Mouse (Mus musculus) embryonic facial prominence, embryonic 12.5 days (tissue): ENCODE data around the gene 9930021J03Rik. TPM values are rescaled to one million over a fixed set of nuclear protein-coding genes. Genes with fewer than 3 reads are reported as not detected.

Experiments used
- ATAC-seq: fragments of 200-750 bp; cut with Nextera tagmentation; 2 replicates; pipeline ENCODE4 v1.8.0; 2017; ENCODE audit not compliant: insufficient number of reproducible peaks, insufficient read depth, low FRiP score, low TSS enrichment
- H3K27ac ChIP-seq: fragments of 300-500 bp; sonication (generic); 2 replicates; pipeline ENCODE4 v1.5.1; 2016; ENCODE audit warnings: mild to moderate bottlenecking
- H3K27me3 ChIP-seq: fragments of 300-500 bp; sonication (generic); 2 replicates; pipeline ENCODE4 v1.6.1; 2016; ENCODE audit warnings: mild to moderate bottlenecking, moderate library complexity
- H3K36me3 ChIP-seq: fragments of 300-500 bp; sonication (generic); 2 replicates; pipeline ENCODE4 v1.6.1; 2016; ENCODE audit warnings: mild to moderate bottlenecking
- H3K4me1 ChIP-seq: fragments of 300-500 bp; sonication (generic); 2 replicates; pipeline ENCODE4 v1.6.1; 2016
- H3K4me2 ChIP-seq: fragments of 300-500 bp; sonication (generic); replicated peaks from 2 replicates; pipeline ENCODE4 v1.6.1; 2016; ENCODE audit warnings: mild to moderate bottlenecking, moderate library complexity
- H3K4me3 ChIP-seq: fragments of 300-500 bp; sonication (generic); 2 replicates; pipeline ENCODE4 v1.5.1; 2016; ENCODE audit warnings: mild to moderate bottlenecking
- H3K9ac ChIP-seq: fragments of 300-500 bp; sonication (generic); 2 replicates; pipeline ENCODE4 v1.6.1; 2016; ENCODE audit warnings: mild to moderate bottlenecking, moderate library complexity
- H3K9me3 ChIP-seq: fragments of 300-500 bp; sonication (generic); 2 replicates; pipeline ENCODE4 v1.6.1; 2016; ENCODE audit warnings: mild to moderate bottlenecking, moderate library complexity
- whole genome bisulfite sequencing: fragments of 180-500 bp; shearing (Covaris S2); methylation state at CpG from one replicate; pipeline ENCODE4 v1.1.7; 2016; 5-methylcytosine and 5-hydroxymethylcytosine counted together
- polyA plus RNA-seq: library from polyadenylated mRNA; unstranded; fragments of >200 nt; fragmentation: Nextera tagmentation; extraction: Ambion mirVana; gene quantifications from 2 replicates; pipeline ENCODE4 v1.2.1, GENCODE M21; 2016

9930021J03Rik gene
- polyA plus RNA-seq, 1 experiment from 2014 or later, result 8.4 TPM

DNA sequence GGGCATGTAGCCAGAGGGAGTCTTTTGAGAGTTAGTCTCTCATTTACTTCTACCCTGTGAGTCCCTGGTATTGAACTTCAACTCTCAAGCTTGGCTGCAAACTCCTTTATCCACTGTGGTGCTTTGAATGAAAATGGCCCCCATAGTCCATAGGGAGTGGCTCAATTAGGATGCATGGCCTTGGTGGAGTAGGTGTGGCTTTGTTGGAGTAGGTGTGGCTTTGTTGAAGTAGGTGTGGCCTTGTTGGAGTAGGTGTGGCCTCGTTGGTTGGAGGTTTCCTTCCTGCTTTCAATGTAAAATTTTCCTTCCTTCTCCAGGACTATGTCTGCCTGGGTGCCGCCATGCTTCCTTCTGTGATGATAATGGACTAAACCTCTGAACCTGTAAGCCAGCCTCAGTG is 25.1 kb upstream of the 9930021J03Rik start:
- Histone ChIP-seq H3K4me1 (no peaks in the 10 kb centered on the region), H3K36me3 (no peaks in the 10 kb centered on the region), H3K9me3 (no peaks in the 10 kb centered on the region), H3K27me3 (no peaks in the 10 kb centered on the region), H3K9ac (no peak overlapping the region), H3K27ac (no peak overlapping the region), H3K4me2 (no peak overlapping the region), H3K4me3 (no peak overlapping the region)
- ATAC-seq, result no peak
- WGBS, result 73% methylated on average over 2 of the region's 2 CpGs

DNA sequence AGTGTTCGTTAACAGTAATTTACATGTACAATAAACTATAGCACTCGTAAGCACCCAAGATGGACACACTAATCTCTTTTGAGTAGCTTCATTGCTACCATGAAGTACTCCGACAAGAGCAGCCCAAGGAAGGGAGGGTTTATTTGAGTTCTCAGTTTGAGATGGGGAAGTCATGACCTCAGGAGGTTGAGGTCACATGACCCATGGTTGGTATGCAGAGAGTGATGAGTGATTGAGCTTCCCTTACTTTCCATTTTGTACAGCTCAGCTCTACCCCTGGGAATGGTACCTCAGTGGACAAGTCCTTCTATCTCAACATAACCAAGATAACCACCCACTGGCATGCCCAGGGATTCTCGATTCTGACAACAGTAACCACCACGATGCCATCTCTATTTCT is 22.8 kb upstream of the 9930021J03Rik start:
- no peak overlapping the region for H3K4me2 ChIP-seq
- H3K27ac ChIP-seq, result no peak overlapping the region
- WGBS, result 70% methylated on average over 5 of the region's 5 CpGs
- ATAC-seq, result no peak
- H3K4me1 ChIP-seq, result no peaks in the 10 kb centered on the region
- no peaks in the 10 kb centered on the region for H3K36me3 ChIP-seq
- no peaks in the 10 kb centered on the region for H3K9me3 ChIP-seq
- H3K4me3 ChIP-seq, result no peak overlapping the region
- H3K9ac ChIP-seq, result no peak overlapping the region
- H3K27me3 ChIP-seq, result no peaks in the 10 kb centered on the region

- 77% methylated on average over 1 of the region's 1 CpGs for WGBS
- ATAC-seq, result no peak
- H3K4me2 ChIP-seq, result no peak overlapping the region
- H3K4me3 ChIP-seq, result no peak overlapping the region
- H3K27me3 ChIP-seq, result no peaks in the 10 kb centered on the region
- H3K9me3 ChIP-seq, result no peaks in the 10 kb centered on the region
- no peaks in the 10 kb centered on the region for H3K36me3 ChIP-seq
- H3K27ac ChIP-seq, result no peak overlapping the region
- no peaks in the 10 kb centered on the region for H3K4me1 ChIP-seq
- H3K9ac ChIP-seq, result no peak overlapping the region
Observed at GRCm38 (mm10) chr19:29826686-29827085, 20.9 kb upstream of the 9930021J03Rik start.

- Histone ChIP-seq H3K4me2 (no peak overlapping the region), H3K27me3 (no peaks in the 10 kb centered on the region), H3K4me1 (no peaks in the 10 kb centered on the region), H3K27ac (no peak overlapping the region), H3K4me3 (no peak overlapping the region), H3K9me3 (no peaks in the 10 kb centered on the region), H3K9ac (no peak overlapping the region), H3K36me3 (no peaks in the 10 kb centered on the region)
- ATAC-seq, result no peak
- 76% methylated on average over 2 of the region's 2 CpGs for WGBS
Observed at GRCm38 (mm10) chr19:29825003-29825402, 19.2 kb upstream of the 9930021J03Rik start.

GRCm38 (mm10) chr19:29824034-29824700 is 18.4 kb upstream of the 9930021J03Rik start:
- Histone ChIP-seq H3K27me3 (no peaks in the 10 kb centered on the region), H3K4me2 (no peak overlapping the region), H3K4me3 (no peak overlapping the region), H3K27ac (no peak overlapping the region), H3K9ac (no peak overlapping the region), H3K9me3 (no peaks in the 10 kb centered on the region), H3K36me3 (no peaks in the 10 kb centered on the region), H3K4me1 (no peaks in the 10 kb centered on the region)
- WGBS, result 53% methylated on average over 6 of the region's 6 CpGs
- no peak for ATAC-seq

DNA sequence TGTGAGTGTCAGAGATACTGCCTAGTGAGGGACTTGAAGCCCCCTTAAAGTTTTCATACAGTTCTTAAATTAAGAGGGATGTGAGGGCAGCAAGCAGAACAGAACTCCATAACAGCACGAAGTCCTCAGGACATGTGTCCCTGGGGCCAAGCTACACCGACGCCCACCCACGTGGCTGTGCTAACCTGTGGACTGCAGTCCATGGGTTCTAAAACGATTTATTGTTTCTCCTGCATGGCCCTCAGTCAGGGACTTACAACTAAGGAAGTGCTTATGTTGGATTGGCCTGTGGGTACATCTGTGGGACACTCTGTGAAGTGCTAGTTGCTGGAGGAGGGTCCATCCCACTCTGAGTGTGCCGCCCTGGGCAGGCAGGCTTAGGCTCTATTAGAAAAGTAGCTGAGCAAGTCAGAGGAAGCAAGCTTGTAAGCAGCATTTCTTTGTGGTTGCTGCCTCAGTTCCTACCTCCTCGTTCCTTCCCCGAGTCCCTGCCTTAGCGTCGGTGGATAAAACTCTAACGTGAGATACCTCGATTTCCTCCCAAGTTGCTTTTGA is 17.7 kb upstream of the 9930021J03Rik start:
- Histone ChIP-seq H3K27me3 (no peaks in the 10 kb centered on the region), H3K27ac (no peak overlapping the region), H3K36me3 (no peaks in the 10 kb centered on the region), H3K9me3 (no peaks in the 10 kb centered on the region), H3K9ac (no peak overlapping the region), H3K4me3 (no peak overlapping the region), H3K4me2 (no peak overlapping the region), H3K4me1 (no peaks in the 10 kb centered on the region)
- WGBS, result 57% methylated on average over 12 of the region's 12 CpGs
- ATAC-seq, result no peak

DNA sequence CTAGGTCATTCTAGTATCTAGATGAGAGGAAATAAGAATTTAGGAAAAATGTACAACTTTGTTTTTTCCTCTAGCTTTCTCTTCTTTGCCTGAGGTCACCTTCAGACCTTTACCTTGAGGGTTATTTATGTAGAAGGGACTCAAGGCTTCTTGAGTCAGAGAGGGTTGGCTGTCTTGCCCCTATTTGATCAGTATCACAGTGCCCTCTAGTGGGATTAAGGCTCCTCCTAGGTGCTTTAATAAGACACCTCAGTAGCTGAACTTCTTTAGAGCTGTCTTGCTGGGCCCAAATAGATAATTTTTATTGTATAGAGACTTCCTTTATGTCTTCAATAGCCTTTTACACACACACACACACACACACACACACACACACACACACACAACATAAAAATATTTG is 15.2 kb upstream of the 9930021J03Rik start:
- no peaks in the 10 kb centered on the region for H3K9me3 ChIP-seq
- ATAC-seq, result no peak
- no peak overlapping the region for H3K4me2 ChIP-seq
- no peaks in the 10 kb centered on the region for H3K27me3 ChIP-seq
- H3K27ac ChIP-seq, result no peak overlapping the region
- no peaks in the 10 kb centered on the region for H3K4me1 ChIP-seq
- H3K4me3 ChIP-seq, result no peak overlapping the region
- H3K9ac ChIP-seq, result no peak overlapping the region
- no peaks in the 10 kb centered on the region for H3K36me3 ChIP-seq

- Histone ChIP-seq H3K27ac (peak within 1 kb of the TSS; percentile 30; the same call in 1 of the 2 replicates), H3K4me1 (peaks cover 13% of the 10 kb centered on the region), H3K9ac (peak within 1 kb of the TSS; percentile 72), H3K9me3 (no peaks in the 10 kb centered on the region), H3K27me3 (no peaks in the 10 kb centered on the region), H3K4me2 (peak within 1 kb of the TSS; percentile 63), H3K36me3 (peaks cover 23% of the 10 kb centered on the region), H3K4me3 (peak within 1 kb of the TSS; percentile 84)
- ATAC-seq, result peak; percentile 85
- WGBS, result under 1% methylated on average over 47 of the region's 47 CpGs
Observed at GRCm38 (mm10) chr19:29812581-29813460, 7.0 kb upstream of the 9930021J03Rik start, which contains the start of gene Ranbp6. Gene Ranbp6, minus strand, starts transcription at chr19:29812974.

- no peak overlapping the region for H3K9ac ChIP-seq
- H3K4me2 ChIP-seq, result no peak overlapping the region
- no peak for ATAC-seq
- WGBS, result 94% methylated on average over 5 of the region's 5 CpGs
- peaks cover 23% of the 10 kb centered on the region for H3K36me3 ChIP-seq
- H3K27me3 ChIP-seq, result no peaks in the 10 kb centered on the region
- H3K4me3 ChIP-seq, result no peak overlapping the region
- no peak overlapping the region for H3K27ac ChIP-seq
- no peaks in the 10 kb centered on the region for H3K9me3 ChIP-seq
- peaks cover 13% of the 10 kb centered on the region for H3K4me1 ChIP-seq
Observed at GRCm38 (mm10) chr19:29810022-29810421, 4.2 kb upstream of the 9930021J03Rik start.

GRCm38 (mm10) chr19:29805101-29805916 is 480 bp downstream of the 9930021J03Rik start:
- peak overlapping the region; percentile 94 for H3K27ac ChIP-seq
- H3K27me3 ChIP-seq, result no peaks in the 10 kb centered on the region
- peaks cover 11% of the 10 kb centered on the region for H3K4me1 ChIP-seq
- under 1% methylated on average over 60 of the region's 72 CpGs for WGBS
- ATAC-seq, result peak; percentile 65
- peaks cover 13% of the 10 kb centered on the region for H3K36me3 ChIP-seq
- H3K4me2 ChIP-seq, result peak overlapping the region; percentile 74
- no peaks in the 10 kb centered on the region for H3K9me3 ChIP-seq
- H3K4me3 ChIP-seq, result peak overlapping the region; percentile 99
- H3K9ac ChIP-seq, result peak overlapping the region; percentile 91

DNA sequence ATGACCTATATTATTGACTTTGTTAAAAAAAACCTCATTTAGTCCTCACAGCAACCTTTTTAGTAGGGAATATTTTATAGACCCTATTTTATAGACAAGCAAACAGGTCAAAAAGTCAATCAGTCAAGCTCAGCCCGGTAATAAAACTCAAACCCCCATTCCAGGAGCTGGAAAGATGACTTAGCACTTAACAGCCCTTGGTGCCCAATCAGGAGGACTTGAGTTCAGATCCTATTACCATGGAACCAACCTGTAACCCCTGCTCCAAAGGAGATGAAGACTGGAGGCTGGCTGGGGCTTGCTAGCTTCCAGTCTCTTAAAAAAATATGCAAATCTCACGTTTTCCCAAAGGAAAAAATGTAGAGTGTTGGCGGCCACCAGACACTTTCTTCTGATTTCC is 1.8 kb downstream of the 9930021J03Rik start:
- no peak for ATAC-seq
- WGBS, result 59% methylated on average over 3 of the region's 3 CpGs
- peak overlapping the region; percentile 74 for H3K4me2 ChIP-seq

More for the DNA sequence above, 1.8 kb downstream of the 9930021J03Rik start:
- H3K4me3 ChIP-seq, result peak overlapping the region; percentile 26
- no peaks in the 10 kb centered on the region for H3K27me3 ChIP-seq
- H3K4me1 ChIP-seq, result peaks cover 7% of the 10 kb centered on the region
- H3K9me3 ChIP-seq, result no peaks in the 10 kb centered on the region
- H3K36me3 ChIP-seq, result no peaks in the 10 kb centered on the region
- no peak overlapping the region for H3K27ac ChIP-seq
- no peak overlapping the region for H3K9ac ChIP-seq
